Mouse (Mus musculus) G1E (cell line): ENCODE results near the gene 4833439L19Rik.

Experiments
- CTCF ChIP-seq: IDR thresholded peaks from 2 replicates; pipeline ENCODE4 v1.5.1; 2012; ENCODE audit warnings: low read depth, low read length, inconsistent platforms, mixed read lengths
- GATA1 ChIP-seq: IDR thresholded peaks from 2 replicates; pipeline ENCODE4 v1.6.1; 2012; ENCODE audit warnings: borderline replicate concordance, low read length, inconsistent platforms, mixed read lengths
- POLR2AphosphoS5 ChIP-seq: IDR thresholded peaks from 2 replicates; pipeline ENCODE4 v1.6.1; 2012; ENCODE audit warnings: low read depth, low read length, inconsistent platforms; ENCODE audit not compliant: insufficient replicate concordance
- TAL1 ChIP-seq: conservative IDR thresholded peaks from 2 replicates; pipeline ENCODE4 v1.6.1; 2012; ENCODE audit warnings: low read depth, low read length, inconsistent platforms, mixed read lengths

- TF ChIP-seq CTCF (no peak), TAL1 (no peak), POLR2AphosphoS5 (no peak), GATA1 (no peak)
Measured at GRCm38 (mm10) chr13:54610972-54611754, 45.9 kb upstream of the 4833439L19Rik start, which contains the start of gene Cltb.
